Mouse (Mus musculus) layer of hippocampus, postnatal 25 days (tissue): ENCODE data around the gene Tmem132e. TPM values are rescaled to one million over a fixed set of nuclear protein-coding genes. Genes with fewer than 3 reads are reported as not detected.

Experiments used
- DNase-seq, 2 experiments: peaks; one replicate each; pipeline ENCODE4 v3.0.0; 2022; ENCODE audit warnings: mixed read lengths in 2 of 2, low spot score in 1 of 2; ENCODE audit errors: extremely low spot score in 1 of 2
- total RNA-seq, 2 experiments: library from RNA; stranded (reverse); gene quantifications; 2 replicates each; pipeline ENCODE4 v1.2.3; 2021

Tmem132e gene
- 1 to 10 TPM; 8.4 to 9.8 TPM for total RNA-seq

- peak in 1 of 2 experiments; percentile 15 for DNase-seq
Measured at GRCm38 (mm10) chr11:82388371-82389313, at the start of gene Tmem132e. Gene Tmem132e (plus strand): TSS chr11:82388900.

- DNase-seq = no peak
Measured at GRCm38 (mm10) chr11:82339921-82340401, 48.7 kb upstream of the Tmem132e start.

GRCm38 (mm10) chr11:82340416-82340815 lies 48.3 kb upstream of the Tmem132e start:
- no peak for DNase-seq

GRCm38 (mm10) chr11:82340900-82341299 lies 47.8 kb upstream of the Tmem132e start:
- no peak for DNase-seq

GRCm38 (mm10) chr11:82351039-82351438 lies 37.7 kb upstream of the Tmem132e start:
- DNase-seq = no peak

- no peak for DNase-seq
Measured at GRCm38 (mm10) chr11:82370151-82370550, 18.5 kb upstream of the Tmem132e start.

GRCm38 (mm10) chr11:82371577-82371976 lies 17.1 kb upstream of the Tmem132e start:
- DNase-seq = no peak

GRCm38 (mm10) chr11:82380606-82381202 lies 8.0 kb upstream of the Tmem132e start:
- DNase-seq = no peak

- DNase-seq = peak; percentile 52 to 60
Measured at GRCm38 (mm10) chr11:82386970-82387540, 1.6 kb upstream of the Tmem132e start.

GRCm38 (mm10) chr11:82387711-82388341 lies 874 bp upstream of the Tmem132e start:
- DNase-seq = peak in 1 of 2 experiments; percentile 13

- DNase-seq = peak in 1 of 2 experiments; percentile 18
Measured at GRCm38 (mm10) chr11:82389396-82390291, 944 bp downstream of the Tmem132e start.

GRCm38 (mm10) chr11:82392341-82392740 lies 3.6 kb downstream of the Tmem132e start:
- peak in 1 of 2 experiments; percentile 31 for DNase-seq

- DNase-seq = peak in 1 of 2 experiments; percentile 62
Measured at GRCm38 (mm10) chr11:82399621-82400020, 10.9 kb downstream of the Tmem132e start.

GRCm38 (mm10) chr11:82405641-82406040 lies 16.9 kb downstream of the Tmem132e start:
- no peak for DNase-seq

GRCm38 (mm10) chr11:82406358-82407221 lies 17.9 kb downstream of the Tmem132e start:
- DNase-seq = no peak

- no peak for DNase-seq
Measured at GRCm38 (mm10) chr11:82412496-82412895, 23.8 kb downstream of the Tmem132e start.

GRCm38 (mm10) chr11:82418337-82419041 lies 29.8 kb downstream of the Tmem132e start:
- DNase-seq = no peak

GRCm38 (mm10) chr11:82421909-82422308 lies 33.2 kb downstream of the Tmem132e start:
- no peak for DNase-seq
